Mouse (Mus musculus) forebrain, embryonic 16.5 days (tissue): ENCODE measurements around the gene Reep1. TPM values are rescaled to one million over a fixed set of nuclear protein-coding genes. Genes with fewer than 3 reads are reported as not detected.

ENCODE experiments used
- ATAC-seq: fragments of 200-750 bp; cut with Nextera tagmentation; 2 replicates; pipeline ENCODE4 v1.8.0; 2017; ENCODE audit warnings: mild to moderate bottlenecking, moderate library complexity
- H3K27ac ChIP-seq: fragments of 300-500 bp; sonication (generic); 2 replicates; pipeline ENCODE4 v1.5.1; 2014; ENCODE audit warnings: low read length, control low read depth
- H3K27me3 ChIP-seq: fragments of 300-500 bp; sonication (generic); replicated peaks from 2 replicates; pipeline ENCODE4 v1.6.1; 2014; ENCODE audit warnings: low read length; ENCODE audit not compliant: control insufficient read depth, insufficient read depth
- H3K36me3 ChIP-seq: fragments of 300-500 bp; sonication (generic); 2 replicates; pipeline ENCODE4 v1.6.1; 2014; ENCODE audit not compliant: control insufficient read depth, insufficient read depth
- H3K4me1 ChIP-seq: fragments of 300-500 bp; sonication (generic); replicated peaks from 2 replicates; pipeline ENCODE4 v1.6.1; 2014; ENCODE audit warnings: low read length; ENCODE audit not compliant: control insufficient read depth, insufficient read depth
- H3K4me2 ChIP-seq: fragments of 300-500 bp; sonication (generic); 2 replicates; pipeline ENCODE4 v1.6.1; 2014; ENCODE audit warnings: mild to moderate bottlenecking, low read length, control low read depth
- H3K4me3 ChIP-seq: fragments of 300-500 bp; sonication (generic); replicated peaks from 2 replicates; pipeline ENCODE4 v1.5.1; 2014; ENCODE audit warnings: mild to moderate bottlenecking, low read length, control low read depth
- H3K9ac ChIP-seq: fragments of 300-500 bp; sonication (generic); replicated peaks from 2 replicates; pipeline ENCODE4 v1.6.1; 2014; ENCODE audit warnings: low read depth, low read length, control low read depth
- H3K9me3 ChIP-seq: fragments of 300-500 bp; sonication (generic); 2 replicates; pipeline ENCODE4 v1.6.1; 2016; ENCODE audit warnings: low read length; ENCODE audit not compliant: control insufficient read depth
- WGBS: fragments of 180-500 bp; shearing (Covaris S2); extraction: QIAGEN DNeasy Blood & Tissue Kit; methylation state at CpG from one replicate; pipeline ENCODE4 v1.1.7; 2014; 5-methylcytosine and 5-hydroxymethylcytosine counted together
- polyA plus RNA-seq: library from polyadenylated mRNA; unstranded; fragments of >200 nt; fragmentation: Nextera tagmentation; extraction: Ambion mirVana; gene quantifications from 2 replicates; pipeline ENCODE4 v1.2.1, GENCODE M21; 2015

Gene Reep1
- polyA plus RNA-seq, 1 experiment from 2014 or later = 239 TPM

GRCm38 (mm10) chr6:71812820-71813219, 105.5 kb downstream of the Reep1 start:
- Histone ChIP-seq H3K9ac (no peak overlapping the region), H3K4me3 (no peak overlapping the region), H3K27me3 (no peaks in the 10 kb centered on the region), H3K4me1 (no peaks in the 10 kb centered on the region), H3K27ac (no peak overlapping the region), H3K9me3 (no peaks in the 10 kb centered on the region), H3K4me2 (no peak overlapping the region), H3K36me3 (peaks cover 17% of the 10 kb centered on the region)
- WGBS = 93% methylated on average over 2 of the region's 2 CpGs
- ATAC-seq = no peak

GRCm38 (mm10) chr6:71819764-71820292, 112.5 kb downstream of the Reep1 start:
- Histone ChIP-seq H3K36me3 (peaks cover 19% of the 10 kb centered on the region), H3K27ac (no peak overlapping the region), H3K4me1 (peaks cover 4% of the 10 kb centered on the region; the same call in 1 of the 2 replicates), H3K27me3 (no peaks in the 10 kb centered on the region), H3K4me2 (no peak overlapping the region), H3K9me3 (no peaks in the 10 kb centered on the region), H3K4me3 (no peak overlapping the region), H3K9ac (no peak overlapping the region)
- no peak for ATAC-seq
- 90% methylated on average over 5 of the region's 5 CpGs for WGBS

DNA sequence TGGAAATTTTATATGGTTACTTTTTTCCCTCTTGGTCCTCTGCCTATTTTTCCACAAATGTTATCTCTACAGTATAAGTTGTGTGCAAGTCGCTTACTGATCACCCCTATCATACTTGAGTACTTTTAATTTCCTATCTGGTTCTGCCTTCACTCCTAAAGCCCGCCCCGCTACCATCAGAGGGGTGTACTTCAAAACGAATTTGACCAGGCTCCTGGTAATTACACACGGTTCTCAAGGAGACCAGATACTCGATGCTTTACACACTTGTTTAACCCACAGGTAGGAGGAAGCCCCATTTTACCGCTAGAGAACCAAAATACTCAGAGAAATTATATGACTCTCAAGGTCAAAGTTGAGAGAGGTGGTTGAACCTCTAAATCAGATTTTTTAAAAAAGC, 115.7 kb downstream of the Reep1 start:
- Histone ChIP-seq H3K4me3 (peak overlapping the region; percentile 69), H3K9ac (peak overlapping the region; percentile 64), H3K4me1 (peaks cover 4% of the 10 kb centered on the region; the same call in 1 of the 2 replicates), H3K4me2 (peak overlapping the region; percentile 90), H3K27me3 (no peaks in the 10 kb centered on the region), H3K27ac (no peak overlapping the region), H3K36me3 (peaks cover 4% of the 10 kb centered on the region; the same call in 1 of the 2 replicates), H3K9me3 (no peaks in the 10 kb centered on the region)
- ATAC-seq = peak; percentile 47
- 3% methylated on average over 7 of the region's 7 CpGs for WGBS

- ATAC-seq = peak; percentile 93
- Histone ChIP-seq H3K9ac (peak overlapping the region; percentile 64), H3K4me2 (peak overlapping the region; percentile 90), H3K27ac (no peak overlapping the region), H3K36me3 (peaks cover under 1% of the 10 kb centered on the region; the same call in 1 of the 2 replicates), H3K27me3 (no peaks in the 10 kb centered on the region), H3K4me3 (peak overlapping the region; percentile 69), H3K9me3 (no peaks in the 10 kb centered on the region), H3K4me1 (peaks cover 4% of the 10 kb centered on the region; the same call in 1 of the 2 replicates)
- WGBS = 0% methylated on average over 19 of the region's 19 CpGs
These were observed 116.1 kb downstream of the Reep1 start for GRCm38 (mm10) chr6:71823488-71823887.

DNA sequence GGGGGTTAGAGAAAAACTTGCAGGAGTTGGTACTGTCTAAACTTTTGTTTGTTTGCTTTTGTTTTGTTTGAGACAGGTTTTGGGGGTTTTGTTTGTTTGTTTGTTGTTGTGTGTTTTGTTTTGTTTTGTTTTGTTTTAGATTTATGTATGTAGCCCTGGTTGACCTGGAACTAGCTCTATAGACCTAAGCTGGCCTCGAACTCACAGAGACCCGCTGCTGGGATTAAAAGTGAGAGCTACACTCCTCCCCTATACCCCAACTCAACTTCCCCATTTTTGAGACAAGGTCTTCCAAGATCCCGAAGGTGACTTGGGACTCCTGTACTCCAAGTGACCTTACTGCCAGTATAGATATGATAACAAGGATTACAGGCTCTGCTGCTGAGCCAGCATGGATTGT, 116.6 kb downstream of the Reep1 start:
- H3K9ac ChIP-seq = no peak overlapping the region; the same call in 1 of the 2 replicates
- WGBS = 42% methylated on average over 3 of the region's 3 CpGs
- no peak overlapping the region for H3K27ac ChIP-seq
- H3K36me3 ChIP-seq = no peaks in the 10 kb centered on the region
- H3K4me2 ChIP-seq = peak overlapping the region; percentile 90
- H3K4me1 ChIP-seq = peaks cover 4% of the 10 kb centered on the region; the same call in 1 of the 2 replicates
- H3K27me3 ChIP-seq = no peaks in the 10 kb centered on the region
- H3K9me3 ChIP-seq = no peaks in the 10 kb centered on the region
- peak; percentile 21; the same call in 1 of the 2 replicates for ATAC-seq
- H3K4me3 ChIP-seq = peak overlapping the region; percentile 69

GRCm38 (mm10) chr6:71826869-71827268, 119.5 kb downstream of the Reep1 start, which contains the start of gene Mrpl35:
Mrpl35 (minus strand) TSS chr6:71826969.
- Histone ChIP-seq H3K9me3 (no peaks in the 10 kb centered on the region), H3K9ac (no peak within 1 kb of the TSS), H3K27ac (no peak within 1 kb of the TSS), H3K4me2 (no peak within 1 kb of the TSS), H3K4me1 (peaks cover 8% of the 10 kb centered on the region), H3K4me3 (no peak within 1 kb of the TSS), H3K27me3 (no peaks in the 10 kb centered on the region), H3K36me3 (no peaks in the 10 kb centered on the region)
- ATAC-seq = no peak
- 38% methylated on average over 1 of the region's 1 CpGs for WGBS

DNA sequence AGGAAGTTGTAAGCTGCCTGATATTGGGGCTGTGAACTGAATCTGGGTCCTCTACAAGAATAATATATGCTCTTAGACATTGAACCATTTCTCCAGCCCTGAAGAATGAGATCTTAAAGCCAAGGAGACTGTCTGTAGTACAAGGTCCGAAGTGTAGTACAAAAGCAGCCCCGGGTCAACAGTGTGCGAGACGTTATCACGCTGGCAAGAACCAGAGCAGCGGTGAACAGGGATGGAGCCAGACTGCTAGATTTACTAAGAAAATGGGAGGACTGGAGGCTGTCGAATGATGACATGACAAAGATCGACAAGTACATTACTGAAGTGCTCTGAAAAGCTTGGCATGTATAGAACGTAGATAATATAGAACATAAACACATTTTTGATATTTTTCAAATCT, 122.4 kb downstream of the Reep1 start:
- H3K9ac ChIP-seq = no peak overlapping the region
- no peaks in the 10 kb centered on the region for H3K36me3 ChIP-seq
- WGBS = 90% methylated on average over 9 of the region's 9 CpGs
- peaks cover 14% of the 10 kb centered on the region for H3K4me1 ChIP-seq
- no peak overlapping the region for H3K4me2 ChIP-seq
- ATAC-seq = no peak
- H3K4me3 ChIP-seq = no peak overlapping the region
- H3K27me3 ChIP-seq = no peaks in the 10 kb centered on the region
- no peak overlapping the region for H3K27ac ChIP-seq
- H3K9me3 ChIP-seq = no peaks in the 10 kb centered on the region

DNA sequence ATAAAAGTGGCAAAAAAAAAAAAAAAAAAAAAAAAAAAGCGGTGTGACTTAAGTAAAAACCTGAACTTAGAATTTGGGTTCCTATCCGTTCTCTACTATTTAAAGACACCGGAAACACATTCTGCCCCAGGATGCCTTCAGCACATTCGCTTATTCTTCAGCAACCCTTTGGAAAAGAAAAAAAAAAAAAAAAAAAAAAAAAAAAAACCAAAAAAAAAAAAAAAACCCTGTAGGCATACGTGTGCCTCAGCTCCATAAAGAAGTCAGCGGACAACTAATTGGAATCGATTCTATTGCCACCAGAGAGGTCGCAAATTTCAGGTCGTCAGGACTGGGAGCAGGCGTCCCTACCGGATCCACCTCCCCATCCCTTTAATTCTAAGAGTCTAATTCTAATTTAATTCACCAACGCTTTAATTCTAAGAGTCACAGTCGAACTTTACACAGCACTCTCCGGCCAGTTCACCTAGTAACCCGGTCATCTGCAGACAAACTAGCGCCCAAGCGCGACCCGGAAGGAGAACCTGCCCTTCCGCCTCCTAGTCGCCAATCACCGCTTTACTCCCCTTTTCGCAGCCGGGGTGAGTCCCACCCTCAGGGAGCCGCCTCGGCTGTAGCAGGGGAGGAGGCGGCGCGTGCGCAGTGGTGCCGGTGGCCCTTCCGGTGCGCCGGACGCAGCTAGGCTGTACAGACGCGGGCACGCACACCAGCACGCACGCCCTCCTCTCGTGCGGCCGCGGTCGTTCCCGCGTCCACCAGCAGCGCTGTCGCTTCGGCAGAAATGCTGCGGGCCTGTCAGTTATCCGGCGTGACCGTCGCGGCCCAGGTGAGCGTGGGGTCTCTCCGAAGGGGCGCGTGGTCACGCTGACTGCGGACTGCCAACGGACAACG, 123.6 kb downstream of the Reep1 start, which contains the start of gene Immt:
Gene Immt (plus strand): TSS at position 642 of the 891 bp plus-strand sequence.
- Histone ChIP-seq H3K27ac (peak within 1 kb of the TSS; percentile 93), H3K9ac (peak within 1 kb of the TSS; percentile 80), H3K4me3 (peak within 1 kb of the TSS; percentile 91), H3K36me3 (no peaks in the 10 kb centered on the region), H3K4me1 (peaks cover 14% of the 10 kb centered on the region), H3K4me2 (peak within 1 kb of the TSS; percentile 84), H3K9me3 (no peaks in the 10 kb centered on the region), H3K27me3 (no peaks in the 10 kb centered on the region)
- under 1% methylated on average over 64 of the region's 64 CpGs for WGBS
- ATAC-seq = peak; percentile 99

DNA sequence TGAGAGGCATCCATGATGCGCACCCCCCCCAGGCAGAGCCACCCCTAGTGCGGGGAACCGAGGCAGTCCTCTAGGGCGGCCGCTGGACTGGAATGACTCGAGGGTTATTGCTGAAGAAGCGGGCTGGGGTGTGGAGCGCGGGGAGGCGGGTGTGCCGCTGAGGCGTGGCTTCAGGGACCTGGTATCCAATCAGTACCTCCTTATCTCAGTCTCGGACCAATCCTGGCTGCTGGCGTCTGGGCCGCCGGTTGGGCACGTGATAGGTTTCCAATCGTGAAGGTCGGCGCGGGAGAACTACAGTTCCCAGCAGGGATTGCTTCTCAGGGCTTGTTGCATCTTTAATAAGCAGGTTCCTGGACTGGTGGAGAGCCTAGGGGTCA, 124.2 kb downstream of the Reep1 start:
- no peaks in the 10 kb centered on the region for H3K36me3 ChIP-seq
- H3K4me1 ChIP-seq = peaks cover 14% of the 10 kb centered on the region
- H3K27ac ChIP-seq = peak overlapping the region; percentile 93
- no peaks in the 10 kb centered on the region for H3K9me3 ChIP-seq
- ATAC-seq = peak; percentile 99
- peak overlapping the region; percentile 91 for H3K4me3 ChIP-seq
- WGBS = 0% methylated on average over 21 of the region's 21 CpGs
- no peaks in the 10 kb centered on the region for H3K27me3 ChIP-seq
- H3K4me2 ChIP-seq = peak overlapping the region; percentile 84
- H3K9ac ChIP-seq = peak overlapping the region; percentile 80
